Mouse (Mus musculus) heart, embryonic 14.5 days (tissue): ENCODE measurements around the gene Rhobtb1. TPM values are rescaled to one million over a fixed set of nuclear protein-coding genes. Genes with fewer than 3 reads are reported as not detected.
A peak's percentile ranks its signal among the peaks of the same experiment; 100 is the strongest.

Experiments
- ATAC-seq: fragments of 200-750 bp; cut with Nextera tagmentation; 2 replicates; pipeline ENCODE4 v1.8.0; 2017; ENCODE audit warnings: low read depth, moderate TSS enrichment; ENCODE audit not compliant: insufficient number of reproducible peaks, insufficient read depth, low FRiP score
- H3K27ac ChIP-seq, 2 experiments: fragments of 200-500 bp in 1 of 2; fragments of 300-500 bp in 1 of 2; sonication (generic) in 1 of 2; replicated peaks in 1 of 2; 2 replicates each; pipeline ENCODE4 v1.5.1; 2012 to 2014; ENCODE audit warnings: low read depth in 2 of 2, low read length in 2 of 2, control low read depth in 1 of 2, mild to moderate bottlenecking in 1 of 2, mixed read lengths in 1 of 2; ENCODE audit not compliant: control insufficient read depth in 1 of 2, insufficient read depth in 1 of 2
- H3K27me3 ChIP-seq: fragments of 300-500 bp; sonication (generic); 2 replicates; pipeline ENCODE4 v1.6.1; 2014; ENCODE audit warnings: mild to moderate bottlenecking, low read length, control low read depth; ENCODE audit not compliant: control insufficient read depth, insufficient read depth
- H3K36me3 ChIP-seq: fragments of 300-500 bp; sonication (generic); 2 replicates; pipeline ENCODE4 v1.6.1; 2014; ENCODE audit warnings: mild to moderate bottlenecking, control low read depth, low read length, mixed read lengths; ENCODE audit not compliant: control insufficient read depth, insufficient read depth
- H3K4me1 ChIP-seq, 2 experiments: fragments of 200-500 bp in 1 of 2; fragments of 300-500 bp in 1 of 2; sonication (generic) in 1 of 2; 2 replicates each; pipeline ENCODE4 v1.6.1; 2012 to 2014; ENCODE audit warnings: low read length in 2 of 2, control low read depth in 1 of 2, mixed read lengths in 1 of 2; ENCODE audit not compliant: control insufficient read depth in 2 of 2, insufficient read depth in 2 of 2
- H3K4me2 ChIP-seq: fragments of 300-500 bp; sonication (generic); 2 replicates; pipeline ENCODE4 v1.6.1; 2014; ENCODE audit warnings: mild to moderate bottlenecking, low read length
- H3K4me3 ChIP-seq, 2 experiments: fragments of 200-500 bp in 1 of 2; fragments of 300-500 bp in 1 of 2; sonication (generic) in 1 of 2; 2 replicates each; pipeline ENCODE4 v1.5.1; 2012 to 2014; ENCODE audit warnings: low read length in 2 of 2, mild to moderate bottlenecking in 2 of 2, control low read depth in 1 of 2, low read depth in 1 of 2, moderate library complexity in 1 of 2; ENCODE audit not compliant: control insufficient read depth in 1 of 2, insufficient read depth in 1 of 2
- H3K9ac ChIP-seq: fragments of 300-500 bp; sonication (generic); 2 replicates; pipeline ENCODE4 v1.6.1; 2014; ENCODE audit warnings: mild to moderate bottlenecking, low read length
- H3K9me3 ChIP-seq: fragments of 300-500 bp; sonication (generic); 2 replicates; pipeline ENCODE4 v1.6.1; 2016; ENCODE audit warnings: low read length, control low read depth; ENCODE audit not compliant: control insufficient read depth
- WGBS: fragments of 180-500 bp; shearing (Covaris S2); extraction: QIAGEN DNeasy Blood & Tissue Kit; methylation state at CpG from one replicate; pipeline ENCODE4 v1.1.7; 2014; 5-methylcytosine and 5-hydroxymethylcytosine counted together
- polyA plus RNA-seq: library from polyadenylated mRNA; unstranded; fragments of >200 nt; fragmentation: Nextera tagmentation; extraction: Ambion mirVana; gene quantifications from 2 replicates; pipeline ENCODE4 v1.2.1, GENCODE M21; 2014

Rhobtb1 gene
- polyA plus RNA-seq, 1 experiment from 2014 or later: 38.6 TPM

DNA sequence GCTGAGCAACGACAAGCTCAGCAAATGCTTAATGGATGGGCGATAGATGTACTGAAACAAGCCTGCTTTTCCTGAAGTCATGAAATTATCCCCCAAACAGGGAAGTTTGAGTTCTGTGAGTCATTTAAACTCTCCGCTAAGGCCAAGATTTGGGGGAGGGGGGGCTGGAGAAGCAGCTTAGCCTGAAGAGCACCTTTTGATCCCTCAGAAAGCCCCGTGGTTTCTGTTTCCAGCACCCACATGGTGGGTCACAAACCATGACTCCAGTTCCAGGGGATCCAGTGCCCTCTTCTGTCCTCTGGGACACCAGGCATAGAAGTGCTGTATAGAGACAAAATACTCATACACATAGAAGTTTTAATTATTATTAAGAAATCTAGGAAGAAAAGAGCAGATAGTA is 34.2 kb downstream of the Rhobtb1 start:
- Histone ChIP-seq H3K4me2 (peak overlapping the region; percentile 53; the same call in 1 of the 2 replicates), H3K4me3 (no peak overlapping the region), H3K9ac (no peak overlapping the region), H3K27me3 (no peaks in the 10 kb centered on the region), H3K9me3 (no peaks in the 10 kb centered on the region), H3K27ac (peak overlapping the region; percentile 37 to 51; a peak in 1 of 4 replicates), H3K4me1 (peaks cover under 1 to 2% of the 10 kb centered on the region in 2 experiments; a peak in 2 of 4 replicates), H3K36me3 (no peaks in the 10 kb centered on the region)
- 82% methylated on average over 4 of the region's 4 CpGs for WGBS
- ATAC-seq: no peak

DNA sequence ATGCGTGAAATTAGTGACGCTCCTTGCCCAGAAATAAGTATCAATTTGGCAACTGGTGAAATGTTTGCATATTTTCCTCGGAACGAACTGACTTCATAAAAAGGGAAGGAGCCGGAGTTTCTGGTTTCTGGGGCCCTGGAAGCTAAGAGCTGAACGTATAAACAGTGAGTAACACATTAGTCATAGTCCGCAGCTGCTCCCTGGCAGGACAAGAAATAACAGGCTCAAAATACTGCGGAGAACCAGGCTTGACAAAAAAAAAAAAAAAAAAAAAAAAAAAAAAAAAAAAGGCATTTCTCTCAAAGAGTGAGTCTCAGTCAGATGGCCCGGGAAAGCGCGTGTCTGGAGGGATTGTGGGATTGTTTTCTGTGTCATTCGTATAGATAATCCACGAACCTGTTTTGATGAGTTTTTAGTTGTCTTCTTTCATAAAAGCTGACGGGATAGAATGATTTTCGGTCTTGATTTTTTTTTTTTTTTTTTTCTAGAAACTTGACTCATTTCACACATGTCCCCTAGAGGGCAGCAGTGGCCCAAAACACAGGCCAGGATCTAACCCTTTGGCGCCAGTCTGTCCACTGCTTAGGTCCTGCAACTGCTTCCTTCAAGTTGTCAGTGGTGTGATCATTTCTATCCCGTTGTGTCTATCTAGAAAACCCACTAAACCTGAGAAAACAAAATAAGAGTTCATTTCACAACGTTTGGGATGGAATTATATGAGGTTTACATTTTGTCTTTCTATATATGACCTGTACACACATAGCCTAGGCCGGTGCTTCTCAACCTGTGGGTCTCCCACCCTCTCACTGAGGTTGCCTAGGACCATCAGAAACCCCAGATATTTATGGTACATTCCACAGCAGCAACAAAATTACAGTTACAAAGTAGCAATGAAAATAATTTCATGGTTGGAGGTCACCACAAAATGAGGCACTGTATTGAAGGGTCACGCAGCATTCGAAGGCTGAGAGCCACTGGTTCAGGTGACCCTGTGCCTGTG is 35.0 kb downstream of the Rhobtb1 start:
- 0 out of 2 replicates have a peak, but pooled peaks have one; percentile 65 for ATAC-seq
- Histone ChIP-seq H3K27ac (peak overlapping the region; percentile 30 to 37; a peak in 1 of 4 replicates), H3K27me3 (no peaks in the 10 kb centered on the region), H3K4me3 (peak overlapping the region; percentile 28 to 30; a peak in 3 of 4 replicates), H3K4me2 (peak overlapping the region; percentile 53), H3K4me1 (peaks cover 2 to 6% of the 10 kb centered on the region in 2 experiments; a peak in 2 of 4 replicates), H3K9ac (peak overlapping the region; percentile 13; the same call in 1 of the 2 replicates), H3K9me3 (no peaks in the 10 kb centered on the region), H3K36me3 (no peaks in the 10 kb centered on the region)
- WGBS: 25% methylated on average over 21 of the region's 21 CpGs

DNA sequence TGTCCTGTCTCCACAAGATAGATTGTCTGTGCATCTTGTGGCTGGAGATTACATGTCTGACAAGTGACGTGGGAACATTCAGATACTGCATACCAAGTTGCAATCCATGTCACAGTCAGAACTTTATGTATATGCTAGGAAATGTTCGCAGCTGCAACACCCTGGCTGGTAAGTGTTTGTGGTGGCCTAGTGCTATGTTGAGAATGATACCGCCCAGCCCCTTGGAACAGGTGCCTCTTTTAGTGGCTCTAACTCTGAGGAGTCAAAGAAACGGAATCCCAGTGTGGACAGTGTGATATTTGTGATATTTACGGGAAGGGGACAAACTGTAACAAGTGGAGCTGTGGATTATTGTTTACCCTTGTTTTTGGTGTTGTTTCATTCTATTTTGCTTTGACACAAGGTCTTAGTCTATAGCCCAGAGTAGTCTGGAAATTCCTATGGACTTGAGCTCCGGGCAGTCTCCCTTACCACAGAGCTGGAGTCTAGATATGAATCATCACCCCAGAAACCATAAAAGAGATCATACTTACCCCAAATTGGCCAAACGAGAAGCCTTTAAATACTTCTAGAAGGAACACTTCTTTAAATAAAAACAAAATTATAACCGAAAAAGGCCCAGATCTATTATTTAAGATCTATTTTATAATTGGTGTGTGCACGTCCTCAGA is 36.7 kb downstream of the Rhobtb1 start:
- Histone ChIP-seq H3K27me3 (no peaks in the 10 kb centered on the region), H3K36me3 (no peaks in the 10 kb centered on the region), H3K27ac (no peak overlapping the region), H3K9ac (no peak overlapping the region), H3K4me3 (no peak overlapping the region), H3K4me2 (no peak overlapping the region), H3K4me1 (peaks cover 2 to 6% of the 10 kb centered on the region in 2 experiments; a peak in 2 of 4 replicates), H3K9me3 (no peaks in the 10 kb centered on the region)
- 75% methylated on average over 9 of the region's 9 CpGs for WGBS
- no peak for ATAC-seq

DNA sequence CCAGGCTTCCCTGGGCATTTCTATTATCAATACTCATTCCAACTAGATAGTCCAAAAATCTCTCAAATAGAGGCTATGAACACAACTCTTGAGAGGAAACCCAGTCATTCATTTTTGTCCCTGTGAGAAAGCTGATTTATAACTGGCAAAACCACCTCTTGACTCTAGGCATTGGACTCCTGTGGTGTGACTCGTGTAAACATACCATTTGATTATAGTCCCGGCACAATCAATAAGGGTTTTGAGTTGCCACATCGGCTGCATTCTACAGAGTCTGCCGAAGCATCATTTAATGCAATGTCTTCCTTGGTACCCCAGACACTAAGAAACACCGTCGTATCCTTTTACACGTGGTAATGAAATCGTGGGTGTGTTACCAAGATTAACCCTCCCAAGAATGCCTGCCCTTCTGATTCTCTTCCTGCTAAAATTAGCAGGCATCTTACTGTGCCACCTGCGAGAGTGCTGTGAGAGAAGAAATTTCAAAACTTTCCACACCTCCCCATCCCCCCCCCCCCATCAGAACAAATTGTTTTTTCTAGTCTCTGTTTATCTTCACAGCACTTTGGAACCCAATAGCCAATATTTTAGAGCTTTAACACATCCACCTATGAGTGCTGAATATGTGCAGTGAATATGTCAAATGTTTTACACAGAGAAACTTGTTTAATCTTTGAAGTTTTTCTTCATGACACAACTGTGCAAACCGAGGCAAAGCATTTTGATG is 39.4 kb downstream of the Rhobtb1 start:
- no peaks in the 10 kb centered on the region for H3K27me3 ChIP-seq
- H3K9me3 ChIP-seq: no peaks in the 10 kb centered on the region
- H3K36me3 ChIP-seq: no peaks in the 10 kb centered on the region
- no peak overlapping the region for H3K4me3 ChIP-seq
- H3K4me1 ChIP-seq: peaks cover 2 to 6% of the 10 kb centered on the region in 2 experiments; a peak in 2 of 4 replicates
- H3K9ac ChIP-seq: no peak overlapping the region
- 50% methylated on average over 10 of the region's 10 CpGs for WGBS
- H3K4me2 ChIP-seq: no peak overlapping the region
- H3K27ac ChIP-seq: no peak overlapping the region
- no peak for ATAC-seq

DNA sequence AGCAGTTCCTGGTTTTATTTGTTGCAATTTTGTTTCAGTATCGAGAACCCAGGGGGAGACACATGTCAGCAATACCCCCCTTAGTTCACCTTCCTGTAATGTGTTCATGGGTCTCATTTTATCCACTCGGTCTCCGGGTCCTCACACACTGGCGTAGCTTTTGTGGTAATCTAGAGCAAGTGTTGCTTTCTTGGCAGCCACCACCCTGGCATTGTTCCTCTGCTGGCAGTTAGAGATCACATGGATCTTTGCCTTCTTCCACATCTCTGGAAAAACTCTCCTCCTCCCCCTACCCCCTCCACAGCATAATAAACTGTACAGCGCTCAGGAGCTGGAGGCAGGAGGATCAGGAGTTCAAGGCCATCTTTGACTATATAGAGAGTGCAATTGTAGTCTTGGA is 41.0 kb downstream of the Rhobtb1 start:
- Histone ChIP-seq H3K27me3 (no peaks in the 10 kb centered on the region), H3K36me3 (no peaks in the 10 kb centered on the region), H3K4me1 (peaks cover 2 to 6% of the 10 kb centered on the region in 2 experiments; a peak in 2 of 4 replicates), H3K9me3 (no peaks in the 10 kb centered on the region), H3K9ac (no peak overlapping the region), H3K4me2 (no peak overlapping the region), H3K4me3 (no peak overlapping the region), H3K27ac (no peak overlapping the region)
- WGBS: 79% methylated on average over 5 of the region's 5 CpGs
- no peak for ATAC-seq

DNA sequence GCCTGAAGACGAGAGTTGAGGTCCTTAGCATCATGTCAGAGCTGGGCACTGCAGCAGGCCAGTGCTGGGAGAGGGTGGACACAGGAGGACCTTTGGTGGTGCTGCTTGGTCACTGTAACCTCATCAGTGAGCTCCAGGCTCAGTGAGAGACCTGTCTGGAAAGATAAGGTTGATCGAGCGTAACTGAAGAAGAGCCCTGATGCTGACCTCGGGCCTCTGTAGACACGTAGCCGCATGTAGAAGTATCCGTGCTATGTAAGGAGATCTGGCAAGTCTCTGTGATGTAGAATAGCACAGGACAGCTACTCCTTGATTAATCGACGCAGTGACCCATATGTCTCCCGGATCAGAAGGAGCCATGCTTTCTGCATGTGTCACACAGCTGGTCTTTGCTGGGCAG is 42.5 kb downstream of the Rhobtb1 start:
- no peak for ATAC-seq
- peaks cover 2 to 6% of the 10 kb centered on the region in 2 experiments; a peak in 2 of 4 replicates for H3K4me1 ChIP-seq
- no peak overlapping the region for H3K4me2 ChIP-seq
- WGBS: 83% methylated on average over 10 of the region's 10 CpGs
- H3K9me3 ChIP-seq: no peaks in the 10 kb centered on the region
- no peak overlapping the region for H3K27ac ChIP-seq
- H3K27me3 ChIP-seq: no peaks in the 10 kb centered on the region
- H3K4me3 ChIP-seq: no peak overlapping the region
- H3K36me3 ChIP-seq: no peaks in the 10 kb centered on the region
- H3K9ac ChIP-seq: no peak overlapping the region
